Mouse (Mus musculus) induced T-regulatory cell, adult 2 months (primary cell): ENCODE measurements at regions not wholly inside any gene's neighbourhood (a gene's known extent, or its start where the extent isn't known, plus 50 kb on each side); places are given as distances from the start of the nearest gene placed in this dataset.
A peak's percentile ranks its signal among the peaks of the same experiment; 100 is the strongest.

Source experiments
- DNase-seq: peaks from one replicate; pipeline ENCODE4 v3.0.0-alpha.2; 2012; ENCODE audit warnings: low read depth

DNA sequence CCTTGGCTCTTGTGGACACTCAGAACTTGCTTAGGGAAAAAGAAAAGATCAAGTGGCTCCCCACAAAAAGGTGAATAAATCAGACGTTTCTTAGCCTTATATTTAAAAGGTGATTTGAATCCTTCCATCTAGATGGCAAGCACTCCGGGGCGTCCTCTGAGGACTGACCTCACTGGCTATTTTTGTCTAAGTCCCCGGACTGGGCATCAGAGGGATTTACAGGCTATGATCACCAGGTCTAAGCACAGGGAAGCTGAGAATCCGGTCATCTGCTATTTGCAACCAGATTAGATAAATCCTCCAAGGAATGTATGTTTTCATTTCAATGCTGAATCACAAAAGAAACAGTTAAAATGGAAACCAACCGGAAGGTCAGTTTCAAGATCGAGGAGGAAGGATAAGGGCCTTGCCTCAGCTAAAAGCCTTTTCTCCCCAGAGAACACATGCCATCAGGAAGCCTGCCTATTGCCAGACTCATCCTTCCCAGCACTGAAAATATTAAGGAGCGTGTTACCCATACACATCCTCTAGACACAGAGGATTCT is 342.1 kb downstream of the Lpin1 start:
- DNase-seq, result no peak

DNA sequence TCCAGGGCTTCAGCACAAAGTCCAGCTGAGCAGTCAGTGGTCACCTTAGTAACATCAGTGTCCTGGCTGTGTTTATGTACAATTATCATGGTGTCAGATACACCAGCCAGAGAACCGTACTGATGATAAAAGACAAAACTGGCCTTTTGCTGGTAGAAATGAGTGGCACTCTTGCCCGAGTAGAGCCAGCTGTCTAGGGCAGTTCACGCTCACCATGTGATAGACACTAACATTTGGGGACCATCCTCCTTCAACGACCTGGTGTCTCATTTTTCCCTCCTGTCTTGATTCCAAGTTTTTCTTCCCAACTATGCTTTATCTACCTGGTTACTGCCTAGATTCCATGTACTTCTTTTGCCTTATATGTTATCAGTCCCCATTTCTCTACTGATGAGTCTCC is 349.3 kb downstream of the Lpin1 start:
- no peak for DNase-seq

DNA sequence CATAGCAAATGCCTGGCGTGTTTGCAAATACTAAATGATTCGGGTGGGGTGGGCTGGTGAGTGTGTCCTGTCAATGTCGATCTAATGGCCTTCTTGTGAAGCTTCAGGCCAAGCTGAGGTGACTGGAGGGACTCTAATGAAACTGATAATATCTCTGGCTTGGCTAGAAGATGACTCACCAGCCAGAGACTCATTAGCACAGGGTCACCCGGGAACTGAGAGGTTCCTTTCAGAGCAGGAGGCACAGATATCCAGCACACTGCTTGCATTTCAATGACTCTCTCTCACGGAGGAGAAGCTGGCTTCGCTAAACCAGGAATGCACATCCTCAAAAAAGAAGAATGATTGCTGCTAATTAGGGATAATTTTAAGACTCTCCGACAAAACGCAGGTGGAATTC is 349.8 kb downstream of the Lpin1 start:
- no peak for DNase-seq

DNA sequence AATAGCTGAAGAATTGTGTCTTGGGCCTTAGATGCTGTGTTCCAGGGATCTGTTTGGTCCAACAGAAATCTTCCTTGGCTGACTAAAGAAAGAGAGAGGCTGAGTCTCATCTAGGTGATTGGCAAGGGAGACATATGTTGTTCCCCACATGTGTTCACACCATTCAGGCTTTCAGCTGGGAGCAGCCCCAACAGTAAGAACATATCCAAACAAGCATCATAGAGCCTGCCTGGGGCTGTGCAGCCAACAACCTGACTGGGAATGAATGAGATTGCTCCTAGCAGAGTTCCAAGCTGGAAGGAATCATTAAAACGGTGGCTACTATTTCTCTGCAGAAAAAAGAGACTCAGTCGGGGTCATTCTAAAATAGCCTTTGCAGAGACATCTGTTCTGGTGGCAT is 350.3 kb downstream of the Lpin1 start:
- DNase-seq, result no peak

DNA sequence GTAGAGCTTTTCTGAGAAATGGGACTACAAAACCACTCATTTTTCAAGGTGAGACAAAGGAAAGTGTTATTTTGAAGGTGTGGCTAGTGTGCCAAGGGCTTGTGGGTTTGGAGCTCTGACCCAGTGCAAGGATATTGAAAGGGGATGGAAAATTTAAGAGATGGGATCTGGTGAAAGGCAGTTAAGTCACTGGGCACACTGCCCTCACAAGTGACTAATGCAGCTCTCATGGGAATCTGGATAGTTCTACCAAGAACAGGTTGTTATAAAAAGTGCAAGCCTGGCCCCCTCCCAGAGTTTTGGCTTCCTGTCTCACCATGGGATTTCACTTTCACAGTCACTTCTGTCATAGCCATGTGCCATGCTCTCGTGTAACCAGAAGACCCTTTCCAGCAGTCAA is 360.1 kb downstream of the Lpin1 start:
- DNase-seq, result no peak

DNA sequence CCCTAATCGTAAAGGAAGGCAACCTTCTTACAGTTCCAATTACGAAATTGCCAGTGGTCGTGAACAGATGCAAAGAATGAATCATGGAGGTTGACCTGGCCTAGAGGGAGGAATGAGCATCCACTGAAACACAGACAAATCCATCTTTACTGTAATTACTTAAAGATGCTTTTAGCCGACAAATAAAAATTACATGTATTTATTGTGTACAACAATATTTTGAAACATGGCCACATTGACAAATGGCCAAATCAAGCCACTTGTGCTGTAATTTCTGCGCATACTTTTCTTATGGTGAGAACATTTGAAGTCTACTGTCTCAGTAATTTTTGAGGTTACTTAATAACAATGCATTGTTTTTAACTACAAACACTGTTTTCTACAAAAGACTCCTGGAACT is 360.7 kb downstream of the Lpin1 start:
- DNase-seq, result no peak

DNA sequence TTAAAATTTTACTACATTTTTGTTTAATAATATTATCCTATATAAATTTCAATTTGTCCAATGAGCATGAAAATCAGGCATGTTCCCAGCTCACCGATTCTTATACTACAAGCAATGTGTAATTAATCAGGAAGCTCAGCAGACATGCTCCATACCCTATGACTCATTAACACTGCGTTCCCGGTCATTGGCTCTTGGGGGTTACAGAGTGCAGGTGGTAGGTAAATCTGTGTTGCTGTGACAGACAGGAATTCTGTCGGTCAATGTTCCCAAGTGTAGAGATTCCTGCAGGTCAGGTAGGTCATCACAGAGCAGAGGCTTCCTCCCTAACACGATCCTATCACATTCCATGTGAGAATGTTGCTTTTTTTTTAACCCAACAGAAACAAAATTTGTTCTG is 371.0 kb downstream of the Lpin1 start:
- no peak for DNase-seq

DNA sequence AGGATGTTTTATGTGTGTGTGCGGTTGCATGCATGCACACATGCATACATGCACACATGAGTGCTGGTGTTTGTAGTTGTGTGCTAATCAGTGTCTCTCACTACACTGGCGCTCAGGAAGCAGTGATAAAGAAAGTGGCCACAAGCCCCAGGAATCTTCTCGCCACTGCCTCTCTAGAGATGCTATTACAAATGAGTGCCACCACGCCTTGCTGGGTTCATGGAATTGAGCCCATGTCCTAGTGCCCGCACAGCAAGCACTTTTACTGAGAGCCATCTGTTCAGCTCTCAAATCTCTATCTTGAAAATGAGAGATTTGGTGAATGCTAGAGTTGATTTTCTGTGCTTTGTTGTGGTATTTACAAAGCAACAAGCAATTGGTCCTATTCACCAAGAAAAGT is 373.3 kb downstream of the Lpin1 start:
- no peak for DNase-seq

DNA sequence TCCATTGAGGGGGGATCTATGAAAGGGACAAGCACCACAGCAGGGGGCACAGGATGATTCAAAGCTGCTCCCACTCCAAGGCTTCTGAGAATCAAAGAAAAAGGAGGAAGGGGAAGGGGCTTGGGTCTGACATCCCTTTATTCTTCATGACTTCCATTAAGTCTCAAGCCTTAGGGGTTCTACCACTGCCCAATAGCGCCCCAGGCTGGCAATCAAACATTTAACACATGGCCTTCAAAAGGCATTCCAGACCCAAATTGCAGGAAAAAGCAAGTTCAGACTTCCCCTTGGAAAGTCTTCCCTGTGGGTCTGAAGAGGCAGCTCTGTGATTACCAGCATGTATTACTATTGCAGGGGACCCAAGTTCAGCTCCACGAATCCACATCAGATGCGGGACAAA is 377.2 kb downstream of the Lpin1 start:
- peak; percentile 41 for DNase-seq

DNA sequence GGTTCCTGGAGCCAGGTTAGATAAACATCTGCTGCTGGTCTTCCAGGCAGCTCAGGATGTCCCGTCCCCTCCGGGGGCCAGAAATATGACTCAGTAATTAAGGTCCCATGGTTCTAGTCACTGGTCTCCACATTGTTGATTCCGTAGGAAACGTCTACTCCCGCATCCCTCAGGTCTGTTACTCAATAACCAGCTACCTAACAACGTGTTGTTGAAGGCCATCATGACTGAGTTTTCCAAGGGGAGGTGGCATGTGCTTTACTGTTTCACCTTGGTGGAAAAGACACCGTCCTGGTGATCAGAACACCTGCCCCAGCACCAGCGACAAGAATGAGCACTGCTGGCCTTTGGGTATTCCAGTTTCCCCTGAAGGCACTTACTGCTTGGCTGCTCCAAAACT is 377.9 kb downstream of the Lpin1 start:
- DNase-seq, result no peak

DNA sequence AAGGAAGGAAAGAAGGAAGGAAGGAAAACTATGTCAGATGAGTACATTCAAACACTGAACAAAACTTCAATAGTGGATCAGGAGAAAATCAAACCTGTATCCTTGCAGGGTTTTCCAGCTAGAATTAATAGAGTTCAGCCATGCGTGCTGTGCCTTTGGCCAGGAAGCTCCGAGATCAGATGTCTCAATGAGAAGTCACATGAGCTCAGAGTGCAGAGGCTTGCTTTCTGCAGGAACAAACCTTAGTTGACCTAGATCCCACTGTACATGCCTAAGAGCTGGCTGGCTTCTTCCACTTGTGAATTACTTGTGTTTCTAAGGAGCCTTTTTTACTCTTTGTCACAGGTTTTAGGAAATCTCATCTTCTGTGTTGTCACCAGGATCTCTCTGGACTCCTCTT is 378.7 kb downstream of the Lpin1 start:
- DNase-seq, result no peak

DNA sequence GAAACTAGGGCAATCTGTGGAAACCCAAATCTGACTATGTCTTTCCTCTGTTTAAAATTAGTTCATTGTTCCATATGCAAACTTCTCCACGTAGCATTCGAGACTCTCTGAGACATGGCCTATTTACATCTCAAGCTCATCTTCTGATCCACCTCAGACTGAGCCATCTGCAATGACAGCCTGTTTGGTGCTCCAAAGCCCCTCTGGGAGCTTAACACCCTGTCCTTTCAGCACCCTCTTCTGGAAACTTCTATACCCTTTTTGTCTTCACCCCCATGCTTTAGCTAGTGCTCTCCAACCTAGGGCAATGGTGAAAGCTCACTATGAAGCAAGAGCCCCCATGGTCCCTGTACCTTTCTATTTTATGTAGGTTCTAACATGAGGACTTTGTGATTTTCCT is 379.7 kb downstream of the Lpin1 start:
- DNase-seq, result peak; percentile 38

DNA sequence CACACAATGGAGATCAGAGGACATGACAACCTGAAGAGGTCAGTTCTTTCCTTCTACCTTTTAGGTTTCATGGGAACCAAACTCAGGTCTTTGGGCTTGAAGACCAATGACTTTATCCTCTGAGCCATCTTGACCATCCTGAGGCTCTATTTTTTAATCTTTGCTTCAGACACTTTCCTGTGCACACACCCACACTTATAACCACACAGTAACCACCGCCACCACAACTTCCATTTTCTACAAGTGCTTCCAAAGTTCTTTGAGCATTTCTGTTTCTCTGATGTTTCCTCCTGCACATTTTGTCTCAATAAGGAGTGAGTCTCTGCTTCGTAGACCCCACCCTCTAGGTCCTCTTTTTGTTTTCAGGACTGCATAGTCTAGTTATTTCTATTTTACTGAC is 385.3 kb downstream of the Lpin1 start:
- DNase-seq, result no peak

DNA sequence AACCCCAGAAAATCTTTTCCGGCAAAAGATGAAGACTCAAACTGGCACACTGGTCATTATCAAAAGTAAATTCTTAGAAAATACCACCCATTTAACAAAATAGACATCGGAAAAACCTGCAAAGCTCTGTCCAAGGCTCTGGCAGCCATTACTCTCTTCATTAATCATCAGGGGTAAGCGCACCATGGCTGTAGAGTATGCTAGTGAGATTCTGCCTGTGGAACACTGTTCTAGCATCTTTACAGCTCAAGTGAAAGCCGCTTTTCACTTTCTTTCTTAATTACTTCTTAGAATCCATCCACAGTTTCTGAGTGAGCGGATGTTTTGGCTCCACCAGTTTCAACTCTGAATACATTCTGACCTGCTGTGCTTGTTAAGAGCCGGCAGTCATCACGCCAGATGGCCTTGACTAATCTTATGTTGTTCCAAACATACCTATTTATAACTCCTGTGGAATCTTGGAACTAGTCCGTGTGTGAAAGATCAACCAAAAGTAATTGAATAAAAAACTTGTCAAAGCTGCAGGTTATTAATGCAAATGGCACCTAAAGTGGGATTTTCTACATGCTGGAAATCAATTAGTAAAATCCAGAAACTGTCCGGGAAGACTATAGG is 387.8 kb downstream of the Lpin1 start:
- no peak for DNase-seq

DNA sequence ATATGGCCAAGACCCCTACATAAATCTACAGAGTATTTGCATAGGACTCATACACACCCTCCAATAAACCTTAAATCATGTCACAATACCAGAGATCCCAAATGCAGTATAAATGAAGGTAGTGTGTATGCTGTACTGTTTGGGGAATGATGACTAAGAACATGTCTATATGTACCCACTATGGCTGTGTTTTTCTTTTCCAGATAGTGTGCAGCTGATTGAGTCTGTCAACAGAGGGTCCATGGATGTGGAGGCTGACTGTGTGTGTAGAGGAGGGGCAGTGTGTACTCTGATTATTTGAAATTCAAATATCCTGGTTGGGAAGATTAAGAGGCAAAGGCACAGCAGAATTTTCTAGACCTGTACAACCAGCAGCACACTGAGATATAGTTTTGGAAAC is 388.6 kb downstream of the Lpin1 start:
- no peak for DNase-seq

DNA sequence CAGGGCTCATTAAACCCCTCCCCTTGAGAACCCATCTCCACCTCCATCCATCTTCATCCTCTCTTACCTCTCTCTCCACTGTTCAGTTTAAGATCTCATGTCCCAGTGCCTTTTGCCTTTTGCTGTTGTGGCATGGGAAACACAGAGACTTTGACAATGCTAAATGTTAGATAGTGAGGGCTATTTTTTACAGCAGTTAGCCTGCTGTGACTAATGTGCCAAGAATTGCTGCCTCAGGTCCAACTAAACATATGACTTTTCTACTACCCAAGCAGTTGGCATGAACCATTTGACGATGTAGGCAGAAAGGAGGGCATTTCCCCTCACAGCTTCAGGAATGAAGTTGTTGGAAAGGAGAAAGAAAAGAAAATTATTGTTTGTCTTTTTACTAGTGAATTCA is 389.6 kb downstream of the Lpin1 start:
- DNase-seq, result no peak

DNA sequence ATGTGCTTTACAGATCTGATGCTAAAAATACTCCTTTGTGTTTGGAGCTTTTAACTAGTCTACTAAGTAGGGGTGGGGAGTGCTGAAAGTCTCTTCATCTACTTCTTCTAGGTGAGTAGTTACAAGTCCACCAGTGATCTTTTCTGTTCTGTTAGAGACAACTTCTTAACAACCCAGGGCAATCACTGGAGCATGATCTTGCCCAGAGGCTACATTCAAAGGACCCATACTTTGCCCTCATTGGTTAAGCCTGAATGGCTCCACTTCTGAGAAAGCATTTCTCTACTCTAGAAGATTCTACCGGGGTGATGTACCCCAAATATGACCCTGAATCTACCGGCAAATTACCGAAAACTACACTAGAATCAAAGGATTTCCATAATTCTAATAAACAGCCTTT is 390.2 kb downstream of the Lpin1 start:
- no peak for DNase-seq

DNA sequence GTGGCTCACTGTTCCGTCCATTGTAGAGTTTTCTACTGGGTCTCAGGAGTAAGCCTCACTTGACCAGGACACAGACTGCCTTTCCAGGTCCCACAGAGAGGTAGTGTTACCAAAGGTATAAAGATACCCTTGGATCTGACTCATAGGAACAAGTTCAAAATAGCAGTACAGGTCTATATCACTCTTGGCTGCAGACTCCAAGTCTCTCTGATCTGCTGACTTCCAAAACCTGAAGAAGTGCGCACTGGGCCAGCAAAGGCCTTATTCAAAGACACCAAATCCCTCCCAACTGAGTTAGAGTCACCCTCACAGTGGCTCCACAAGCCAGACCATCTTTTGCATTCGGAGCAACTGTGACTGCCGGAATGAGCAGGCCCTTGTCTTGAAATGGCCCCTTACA is 391.9 kb downstream of the Lpin1 start:
- DNase-seq, result no peak

DNA sequence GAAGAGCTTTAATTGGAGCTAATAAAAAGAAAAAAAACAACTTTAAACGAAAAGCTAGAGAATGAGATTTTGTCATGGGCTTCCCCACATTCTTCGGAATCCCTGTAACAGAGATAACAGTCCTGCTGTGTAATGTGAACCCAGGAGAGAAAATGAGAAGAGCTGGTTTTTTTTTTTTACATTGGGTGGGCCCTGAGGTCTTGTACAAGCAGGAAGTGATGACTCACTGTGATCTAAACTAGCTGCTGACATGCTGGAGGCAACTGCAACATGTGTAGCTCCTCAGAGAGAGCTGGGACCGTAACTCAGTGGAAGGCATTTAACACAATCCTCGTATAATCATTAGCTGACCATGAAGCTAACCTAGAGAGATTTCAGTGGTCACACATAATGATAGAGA is 393.8 kb upstream of the Trib2 start:
- peak; percentile 67 for DNase-seq

DNA sequence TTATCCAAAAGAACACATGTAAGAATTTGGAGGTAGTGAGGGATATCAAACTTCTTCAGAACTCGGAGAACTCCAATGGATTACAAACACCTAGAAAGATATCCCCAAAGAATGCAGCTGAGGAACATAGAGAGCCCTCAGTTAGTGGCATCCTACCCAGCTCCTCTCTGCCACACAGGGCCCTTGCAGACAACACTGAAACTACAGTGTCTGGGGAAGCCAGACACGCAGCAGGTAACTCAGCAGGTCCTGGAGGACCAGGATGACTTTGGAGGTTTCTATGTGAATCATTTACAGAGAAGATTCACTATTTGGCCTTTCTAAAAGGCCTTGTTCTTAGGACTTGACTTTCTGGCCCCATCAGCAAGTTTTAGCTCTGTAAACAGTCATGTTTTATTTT is 393.4 kb upstream of the Trib2 start:
- DNase-seq, result peak; percentile 54

DNA sequence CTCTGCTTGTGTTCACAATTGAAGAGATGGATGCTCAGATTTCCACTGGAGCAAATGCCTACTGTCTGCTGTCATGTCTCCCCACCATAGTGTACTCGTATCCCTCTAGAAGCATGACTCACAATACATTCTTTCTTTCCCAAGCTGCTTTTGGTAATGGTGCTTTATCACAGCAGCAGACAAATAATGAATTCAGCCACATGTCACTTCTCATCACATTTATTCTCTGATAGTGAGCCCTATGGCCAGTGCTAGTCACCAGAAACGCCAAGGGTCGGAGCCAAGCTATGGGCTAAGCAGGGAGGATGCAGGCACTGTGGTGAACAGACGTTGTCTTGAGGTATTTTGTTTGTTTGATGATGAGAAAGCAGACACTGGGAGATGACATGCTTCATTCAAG is 388.2 kb upstream of the Trib2 start:
- no peak for DNase-seq

DNA sequence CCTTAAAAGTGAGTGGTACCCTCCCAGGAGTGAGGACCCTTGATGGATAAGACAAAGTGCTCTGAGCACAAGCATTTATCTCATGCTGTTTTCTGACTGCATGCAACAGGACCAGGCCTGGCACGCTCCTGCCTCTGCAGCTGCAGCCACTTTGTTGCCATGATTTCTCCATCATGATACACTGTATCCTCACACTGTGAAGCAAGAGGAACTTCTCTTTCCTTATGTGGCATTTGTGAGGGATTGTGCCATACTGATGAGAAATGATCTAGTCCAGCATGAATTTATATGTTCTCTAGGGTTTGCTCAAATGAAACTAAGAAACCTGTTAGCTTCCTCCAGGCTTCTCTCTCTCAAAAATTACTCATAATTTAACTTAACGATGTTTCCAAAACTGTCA is 380.2 kb upstream of the Trib2 start:
- DNase-seq, result no peak

DNA sequence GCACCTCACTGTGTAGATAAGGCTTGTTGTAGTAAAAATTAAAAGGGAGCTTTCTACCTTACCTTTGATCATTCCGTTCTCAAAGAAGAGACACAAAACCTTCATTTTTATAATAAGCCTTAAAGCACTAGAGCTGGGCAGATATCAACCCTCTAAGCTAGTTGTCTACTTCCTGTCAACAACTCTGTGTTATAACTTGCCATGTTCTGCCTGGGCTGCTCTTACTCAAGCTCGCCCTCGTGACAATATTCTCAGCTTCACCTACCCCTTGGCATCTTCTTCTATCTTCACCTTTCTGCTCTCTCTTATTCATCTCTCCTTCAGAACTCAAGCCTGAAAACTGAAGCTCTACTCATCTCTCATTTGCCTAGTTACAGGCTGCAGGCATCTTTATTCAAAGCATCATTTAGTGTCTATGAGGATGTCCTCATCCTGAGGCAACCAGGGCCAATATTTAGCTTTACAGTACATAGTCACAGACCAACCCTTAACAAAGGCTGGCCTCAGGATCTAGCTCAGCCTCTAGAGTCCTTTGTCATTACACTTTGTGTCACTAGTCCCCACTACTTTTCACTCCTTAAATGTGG is 375.2 kb upstream of the Trib2 start:
- DNase-seq, result peak; percentile 50

DNA sequence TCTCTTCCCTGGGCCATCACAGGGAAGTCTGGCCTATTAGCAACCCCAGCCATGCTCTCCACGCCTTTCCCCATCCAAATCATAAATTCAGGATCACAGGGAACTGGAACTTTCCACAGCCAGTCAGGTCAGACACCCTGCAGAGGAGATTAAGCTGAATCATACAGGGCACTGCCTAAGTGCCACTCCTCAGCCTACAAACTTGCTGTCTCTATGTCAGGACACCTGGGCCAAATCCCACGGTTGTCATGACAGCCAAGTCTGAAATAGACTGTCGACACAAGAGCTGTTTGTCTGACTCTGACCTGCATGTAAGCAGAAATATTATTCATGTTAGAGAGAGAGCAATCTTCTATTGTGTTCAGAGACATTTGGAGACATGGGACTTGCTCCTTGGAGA is 374.0 kb upstream of the Trib2 start:
- no peak for DNase-seq
